Mouse (Mus musculus) CH12.LX (cell line): ENCODE measurements around the gene Slc15a5. TPM values are rescaled to one million over a fixed set of nuclear protein-coding genes. Genes with fewer than 3 reads are reported as not detected.

ENCODE experiments used
- DNase-seq: peaks from one replicate; pipeline ENCODE4 v3.0.0-alpha.2; 2013; ENCODE audit errors: extremely low read depth
- H3K27ac ChIP-seq: 2 replicates; pipeline ENCODE4 v1.5.1; 2012; ENCODE audit warnings: low read depth, mild to moderate bottlenecking, control low read depth, moderate library complexity; ENCODE audit not compliant: insufficient read depth
- H3K27me3 ChIP-seq: replicated peaks from 2 replicates; pipeline ENCODE3; 2012; ENCODE audit warnings: inconsistent platforms
- H3K36me3 ChIP-seq, 2 experiments: replicated peaks in 1 of 2; 2 replicates each; pipeline versions ENCODE3 to v1.6.1; 2012; ENCODE audit warnings: inconsistent platforms in 1 of 2, low read length in 1 of 2, mild to moderate bottlenecking in 1 of 2, mixed read lengths in 1 of 2, moderate library complexity in 1 of 2; ENCODE audit not compliant: control insufficient read depth in 1 of 2, insufficient read depth in 1 of 2
- H3K4me1 ChIP-seq, 2 experiments: 2 replicates each; pipeline ENCODE4 v1.6.1; 2012; ENCODE audit warnings: inconsistent platforms in 1 of 2, moderate library complexity in 1 of 2; ENCODE audit not compliant: insufficient read depth in 2 of 2, control insufficient read depth in 1 of 2
- H3K4me2 ChIP-seq: 2 replicates; pipeline ENCODE4 v1.6.1; 2012; ENCODE audit warnings: low read depth, mild to moderate bottlenecking, control low read depth; ENCODE audit not compliant: poor library complexity, insufficient read depth, severe bottlenecking
- H3K4me3 ChIP-seq, 3 experiments: fragments of 150-350 bp in 1 of 3; sonication (generic) in 1 of 3; replicated peaks in 1 of 3; 2 replicates each; pipeline versions ENCODE3 to v1.5.1; 2011 to 2012; ENCODE audit warnings: low read depth in 2 of 3, low read length in 2 of 3, mild to moderate bottlenecking in 2 of 3, moderate library complexity in 2 of 3, control low read depth in 1 of 3, improper control_type of control experiment in 1 of 3, inconsistent platforms in 1 of 3, mixed read lengths in 1 of 3; ENCODE audit not compliant: poor library complexity in 1 of 3
- H3K79me2 ChIP-seq: replicated peaks from 2 replicates; pipeline ENCODE4 v1.6.1; 2012; ENCODE audit warnings: mild to moderate bottlenecking, moderate library complexity; ENCODE audit not compliant: control insufficient read depth, poor library complexity, insufficient read depth, severe bottlenecking; ENCODE audit errors: extremely low read depth
- H3K9ac ChIP-seq: 2 replicates; pipeline ENCODE4 v1.6.1; 2012; ENCODE audit warnings: low read depth, mild to moderate bottlenecking, control low read depth, moderate library complexity; ENCODE audit not compliant: insufficient read depth
- H3K9me3 ChIP-seq: replicated peaks from 2 replicates; pipeline ENCODE3; 2012; ENCODE audit warnings: low read length, inconsistent platforms, mixed read lengths
- CHD2 ChIP-seq: IDR thresholded peaks from 2 replicates; pipeline ENCODE4 v1.6.1; 2011; ENCODE audit warnings: low read length, improper control_type of control experiment
- CTCF ChIP-seq, 2 experiments: IDR thresholded peaks in 1 of 2; conservative IDR thresholded peaks in 1 of 2; 2 replicates each; pipeline ENCODE4 v1.5.1; 2011 to 2012; ENCODE audit warnings: low read depth in 2 of 2, low read length in 2 of 2, improper control_type of control experiment in 1 of 2, inconsistent platforms in 1 of 2, mild to moderate bottlenecking in 1 of 2, moderate library complexity in 1 of 2
- ELF1 ChIP-seq: IDR thresholded peaks from 2 replicates; pipeline ENCODE4 v1.6.1; 2014; ENCODE audit warnings: low read depth, mild to moderate bottlenecking, inconsistent platforms, low read length, improper control_type of control experiment
- ETS1 ChIP-seq: conservative IDR thresholded peaks from 2 replicates; pipeline ENCODE4 v1.6.1; 2012; ENCODE audit warnings: low read depth, mild to moderate bottlenecking, inconsistent platforms, low read length, improper control_type of control experiment, moderate library complexity
- GABPA ChIP-seq: IDR thresholded peaks from 2 replicates; pipeline ENCODE4 v1.6.1; 2012; ENCODE audit warnings: low read depth, low read length, improper control_type of control experiment, inconsistent platforms; ENCODE audit not compliant: insufficient replicate concordance
- IRF4 ChIP-seq: IDR thresholded peaks from 2 replicates; pipeline ENCODE4 v1.6.1; 2014; ENCODE audit warnings: low read depth, mild to moderate bottlenecking, inconsistent platforms, low read length, improper control_type of control experiment
- NRF1 ChIP-seq: IDR thresholded peaks from 2 replicates; pipeline ENCODE4 v1.6.1; 2014; ENCODE audit warnings: low read depth, mild to moderate bottlenecking, inconsistent platforms, low read length, improper control_type of control experiment, moderate library complexity
- POLR2A ChIP-seq: IDR thresholded peaks from 2 replicates; pipeline ENCODE4 v1.6.1; 2011; ENCODE audit warnings: low read depth, mild to moderate bottlenecking, improper control_type of control experiment, low read length
- SIN3A ChIP-seq: IDR thresholded peaks from 2 replicates; pipeline ENCODE4 v1.6.1; 2012; ENCODE audit warnings: low read length, improper control_type of control experiment, inconsistent platforms
- TBP ChIP-seq: conservative IDR thresholded peaks from 2 replicates; pipeline ENCODE4 v1.6.1; 2011; ENCODE audit warnings: low read depth, low read length, improper control_type of control experiment
- TCF12 ChIP-seq: IDR thresholded peaks from 2 replicates; pipeline ENCODE4 v1.6.1; 2014; ENCODE audit warnings: low read depth, mild to moderate bottlenecking, inconsistent platforms, low read length, improper control_type of control experiment
- USF2 ChIP-seq: conservative IDR thresholded peaks from 2 replicates; pipeline ENCODE4 v1.6.1; 2011; ENCODE audit warnings: low read depth, low read length, improper control_type of control experiment
- ZC3H11A ChIP-seq: IDR thresholded peaks from 2 replicates; pipeline ENCODE4 v1.6.1; 2012; ENCODE audit warnings: low read depth, mild to moderate bottlenecking, inconsistent platforms, low read length, improper control_type of control experiment
- dilution Hi-C: fragments of 300-500 bp; cut with MboI; formaldehyde crosslinking; loops from 2 replicates; pipeline ENCODE4 v1.14.3; 2020; ENCODE audit warnings: low sequenced_read_pairs; ENCODE audit not compliant: extremely low pct_unique_long_range_greater_than_20kb, extremely low pct_ligation_motif_present
- in situ Hi-C: fragments of 300-500 bp; cut with MboI; formaldehyde crosslinking; loops from 3 replicates; pipeline ENCODE4 v1.14.3; 2019; ENCODE audit warnings: low sequenced_read_pairs, low pct_ligation_motif_present, low pct_unique_long_range_greater_than_20kb, mixed read lengths
- polyA plus RNA-seq: library from polyadenylated mRNA; unstranded; fragments of >175 nt; gene quantifications from 2 replicates; pipeline ENCODE4 v1.2.1, GENCODE M21; 2012; ENCODE audit warnings: low read depth; ENCODE audit not compliant: insufficient read length
- total RNA-seq, 2 experiments: library from RNA; depleted of rRNA; stranded (reverse); fragments of 300-350 nt in 1 of 2; fragments of >200 nt in 1 of 2; gene quantifications; 2 replicates each; pipeline ENCODE4 v1.2.3; 2012 to 2014

Slc15a5 gene
- total and polyA plus RNA-seq, 3 experiments = not detected

- Histone ChIP-seq H3K9me3 (peaks cover 53% of the 10 kb centered on the region), H3K4me3 (no peak overlapping the region), H3K27ac (no peak overlapping the region), H3K36me3 (no peaks in the 10 kb centered on the region), H3K4me1 (no peaks in the 10 kb centered on the region), H3K4me2 (no peak overlapping the region), H3K27me3 (no peaks in the 10 kb centered on the region), H3K79me2 (no peaks in the 10 kb centered on the region), H3K9ac (no peak overlapping the region)
- dilution Hi-C loops = no loop called here
- TF ChIP-seq ZC3H11A = no peak
- no peak for DNase-seq
- in situ Hi-C loops = no loop called here
These were observed 6.2 kb downstream of the Slc15a5 start for GRCm38 (mm10) chr6:138073540-138073939.

- TF ChIP-seq SIN3A (no peak), POLR2A (no peak), USF2 (no peak), NRF1 (no peak), TBP (no peak), TCF12 (no peak), CHD2 (no peak), GABPA (no peak), CTCF (conservative IDR thresholded peaks at IDR 0.05 in 1 of 2, IDR thresholded peaks at IDR 0.05 in 1 of 2; ENCODE audit: low read depth in 2 of 2, low read length in 2 of 2) (no peak), ETS1 (no peak), IRF4 (no peak)
- Histone ChIP-seq H3K4me2 (no peak overlapping the region), H3K9ac (no peak overlapping the region), H3K27ac (no peak overlapping the region), H3K36me3 (no peaks in the 10 kb centered on the region), H3K79me2 (no peaks in the 10 kb centered on the region), H3K9me3 (peaks cover 50% of the 10 kb centered on the region), H3K4me3 (no peak overlapping the region), H3K27me3 (no peaks in the 10 kb centered on the region), H3K4me1 (no peaks in the 10 kb centered on the region)
- dilution Hi-C loops = no loop called here
- DNase-seq = no peak
- in situ Hi-C loops = no loop called here
These were observed 6.8 kb downstream of the Slc15a5 start for GRCm38 (mm10) chr6:138072963-138073339.

DNA sequence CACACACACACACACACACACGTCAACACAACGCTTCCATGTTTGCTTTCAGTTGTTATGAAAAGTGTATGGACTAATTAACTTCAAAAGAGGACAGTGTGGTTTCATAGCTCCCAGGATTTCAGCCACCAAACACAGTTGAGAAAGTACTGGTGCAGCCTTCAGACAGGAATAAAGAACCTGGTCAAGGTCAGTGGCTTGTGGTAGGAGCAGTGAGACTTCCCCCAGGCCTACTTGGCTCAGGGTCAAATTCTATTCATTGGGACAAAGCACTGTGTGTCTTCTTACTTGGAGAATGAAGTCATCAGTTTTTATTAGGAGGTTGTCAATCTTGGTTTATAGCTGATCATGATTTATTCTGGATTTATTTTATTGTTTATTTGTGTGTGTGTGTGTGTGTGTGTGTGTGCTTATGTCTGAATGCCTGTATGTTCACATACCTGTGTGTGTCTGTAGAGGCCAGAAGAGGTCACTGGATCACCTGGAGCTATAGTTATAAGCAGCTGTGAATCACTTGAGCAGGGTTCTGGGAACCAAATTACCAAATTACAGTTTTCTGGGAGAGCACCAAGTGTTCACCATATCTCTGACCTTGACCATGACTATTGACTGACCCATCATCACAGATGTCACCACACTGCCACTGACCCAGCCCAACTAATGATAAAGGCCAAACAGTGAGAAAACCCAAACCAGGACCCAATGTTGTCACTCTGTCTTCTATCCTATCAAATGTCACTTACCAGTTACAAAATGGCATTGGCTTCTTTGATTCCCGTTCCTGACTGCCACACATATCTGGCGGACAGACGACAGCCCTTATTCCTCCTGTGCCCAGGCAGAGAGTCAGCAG, 7.4 kb downstream of the Slc15a5 start:
- no peak for DNase-seq
- TF ChIP-seq ELF1 (no peak), ETS1 (no peak)
- Histone ChIP-seq H3K4me2 (no peak overlapping the region), H3K79me2 (no peaks in the 10 kb centered on the region), H3K27ac (no peak overlapping the region), H3K9ac (no peak overlapping the region), H3K36me3 (no peaks in the 10 kb centered on the region), H3K4me1 (no peaks in the 10 kb centered on the region), H3K9me3 (peaks cover 45% of the 10 kb centered on the region), H3K4me3 (no peak overlapping the region), H3K27me3 (no peaks in the 10 kb centered on the region)
- dilution Hi-C loops (no loop called here), in situ Hi-C loops (no loop called here)
